Mouse (Mus musculus): ENCODE measurements around the gene Rpl26. TPM values are rescaled to one million over a fixed set of nuclear protein-coding genes. Genes with fewer than 3 reads are reported as not detected.

The Rpl26 gene
- polyA plus RNA-seq, 1 experiment = 1,839 TPM

GRCm38 (mm10) chr11:68862260-68862659 lies 39.1 kb upstream of the Rpl26 start:
- H3K4me3 ChIP-seq (ENCODE audit: insufficient read depth, low read length) = no peak overlapping the region
- no peak overlapping the region for H3K27ac ChIP-seq (ENCODE audit: insufficient read depth, low read length)
- no peaks in the 10 kb centered on the region for H3K4me1 ChIP-seq (ENCODE audit: control insufficient read depth, insufficient read depth, low read length)
- no peak for TF ChIP-seq POLR2A (IDR thresholded peaks at IDR 0.05; ENCODE audit: extremely low read depth, insufficient read depth, low read length)
- TF ChIP-seq CTCF (IDR thresholded peaks at IDR 0.05; ENCODE audit: extremely low read depth, insufficient read depth, low read length) = no peak

DNA sequence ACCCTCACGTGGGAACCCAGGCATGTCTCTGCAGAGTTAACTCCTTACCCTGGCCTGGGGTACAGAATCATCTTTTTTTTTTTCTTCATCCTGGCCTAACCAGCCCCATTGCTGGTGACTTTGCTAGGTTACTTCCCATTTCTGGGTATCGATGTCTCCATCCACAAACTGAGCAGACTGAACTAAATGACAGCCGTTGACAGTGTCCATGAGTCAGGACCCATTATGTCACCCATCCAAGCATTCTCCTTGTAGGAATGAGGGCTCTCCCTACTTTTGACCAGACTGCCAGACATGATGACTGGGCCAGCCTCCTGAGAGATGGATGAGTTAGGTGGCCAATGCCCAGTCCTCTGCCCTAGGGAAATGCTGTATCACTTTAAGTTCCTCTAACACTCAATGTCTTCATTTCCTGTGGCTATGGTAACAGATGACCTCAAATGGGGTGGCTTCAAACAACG lies 37.7 kb upstream of the Rpl26 start:
- TF ChIP-seq CTCF (IDR thresholded peaks at IDR 0.05; ENCODE audit: extremely low read depth, insufficient read depth, low read length) (no peak), POLR2A (IDR thresholded peaks at IDR 0.05; ENCODE audit: extremely low read depth, insufficient read depth, low read length) (no peak)
- H3K4me3 ChIP-seq (ENCODE audit: insufficient read depth, low read length) = no peak overlapping the region
- H3K4me1 ChIP-seq (ENCODE audit: control insufficient read depth, insufficient read depth, low read length) = no peaks in the 10 kb centered on the region
- no peak overlapping the region for H3K27ac ChIP-seq (ENCODE audit: insufficient read depth, low read length)

DNA sequence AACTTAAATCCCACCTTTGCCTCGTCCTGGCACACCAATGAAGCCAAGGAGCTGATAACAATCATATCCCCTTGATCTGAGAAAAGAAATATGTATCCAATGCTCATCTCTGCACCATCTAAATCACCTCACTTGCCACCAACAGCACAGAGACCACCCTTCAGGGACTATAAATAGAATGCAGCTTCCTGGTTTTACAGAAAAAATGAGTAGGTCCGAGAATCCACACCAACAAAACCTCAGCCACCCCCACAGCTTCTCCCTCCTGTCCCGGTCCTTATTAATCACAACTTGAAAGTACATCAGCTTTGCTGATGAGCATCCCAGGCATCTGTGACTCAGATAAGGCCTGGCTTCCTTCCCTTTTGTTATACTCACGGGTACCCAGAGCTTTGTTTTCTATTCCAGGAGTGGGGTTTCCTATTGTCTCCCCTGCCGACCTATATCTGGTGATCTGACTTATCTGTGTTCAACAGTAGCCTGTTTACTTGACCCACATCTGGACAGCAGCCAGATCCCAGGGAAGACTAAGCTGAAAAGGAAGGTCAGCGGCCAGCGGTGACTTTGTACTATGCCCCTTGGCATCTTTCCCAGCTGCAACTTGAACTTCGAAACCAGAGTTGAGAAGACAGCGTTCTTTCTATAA lies 36.7 kb upstream of the Rpl26 start:
- Histone ChIP-seq H3K4me1 (ENCODE audit: control insufficient read depth, insufficient read depth, low read length) (no peaks in the 10 kb centered on the region), H3K27ac (ENCODE audit: insufficient read depth, low read length) (0 out of 2 replicates have a peak overlapping the region, but pooled peaks have one; percentile 25), H3K4me3 (ENCODE audit: insufficient read depth, low read length) (no peak overlapping the region)
- TF ChIP-seq CTCF (IDR thresholded peaks at IDR 0.05; ENCODE audit: extremely low read depth, insufficient read depth, low read length) = no peak
- TF ChIP-seq POLR2A (IDR thresholded peaks at IDR 0.05; ENCODE audit: extremely low read depth, insufficient read depth, low read length) = no peak

DNA sequence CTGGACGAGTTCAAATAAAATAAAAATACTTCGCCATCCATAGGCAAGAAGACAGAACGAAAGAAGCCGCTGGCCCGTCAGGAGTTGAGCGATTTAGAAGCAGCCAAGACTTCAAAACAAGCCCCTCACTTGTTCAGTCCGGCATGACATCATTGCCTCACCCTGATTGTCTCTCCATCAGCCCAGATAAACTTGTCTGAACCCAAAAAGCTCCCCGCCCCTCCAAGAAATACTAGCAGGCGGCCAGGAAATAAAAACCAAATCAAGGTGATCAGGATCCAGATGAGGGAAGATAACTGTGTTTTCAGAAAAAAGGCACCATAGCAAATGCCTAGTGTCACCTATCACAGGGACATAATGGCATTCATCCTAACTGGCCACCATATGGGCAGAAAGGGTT lies 30.1 kb upstream of the Rpl26 start:
- TF ChIP-seq CTCF (IDR thresholded peaks at IDR 0.05; ENCODE audit: extremely low read depth, insufficient read depth, low read length) (no peak), POLR2A (IDR thresholded peaks at IDR 0.05; ENCODE audit: extremely low read depth, insufficient read depth, low read length) (no peak)

DNA sequence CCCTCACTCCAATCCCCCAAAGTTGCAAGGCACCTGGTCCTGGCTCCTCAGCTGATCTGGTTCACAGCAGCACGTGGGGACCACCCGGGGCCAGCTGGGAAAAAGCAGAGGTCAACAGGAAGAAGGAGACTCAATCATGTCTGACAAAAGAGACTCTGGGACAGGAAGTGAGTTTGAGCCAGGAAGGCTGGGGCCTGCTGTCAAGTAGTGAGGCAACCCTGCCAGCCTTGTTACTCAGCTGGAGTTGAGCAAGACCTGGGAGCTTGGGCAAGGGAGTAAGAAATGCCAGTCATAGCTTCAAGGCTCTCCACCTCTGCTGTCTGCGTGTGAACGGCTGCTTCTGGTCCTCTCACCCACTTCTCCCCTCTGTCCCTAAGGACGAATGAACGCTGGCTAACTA lies 29.6 kb upstream of the Rpl26 start, which contains the start of gene Ndel1:
TSS of gene Ndel1 (minus strand) at position 111 of the 400 bp plus-strand sequence.
- TF ChIP-seq POLR2A (IDR thresholded peaks at IDR 0.05; ENCODE audit: extremely low read depth, insufficient read depth, low read length) = no peak
- TF ChIP-seq CTCF (IDR thresholded peaks at IDR 0.05; ENCODE audit: extremely low read depth, insufficient read depth, low read length) = no peak
- H3K4me1 ChIP-seq (ENCODE audit: control insufficient read depth, insufficient read depth, low read length) = no peaks in the 10 kb centered on the region
- no peak within 1 kb of the TSS for H3K27ac ChIP-seq (ENCODE audit: insufficient read depth, low read length)
- H3K4me3 ChIP-seq (ENCODE audit: insufficient read depth, low read length) = no peak within 1 kb of the TSS

More for the DNA sequence above, 30.1 kb upstream of the Rpl26 start:
- no peaks in the 10 kb centered on the region for H3K4me1 ChIP-seq (ENCODE audit: control insufficient read depth, insufficient read depth, low read length)
- no peak overlapping the region for H3K4me3 ChIP-seq (ENCODE audit: insufficient read depth, low read length)
- no peak overlapping the region for H3K27ac ChIP-seq (ENCODE audit: insufficient read depth, low read length)

DNA sequence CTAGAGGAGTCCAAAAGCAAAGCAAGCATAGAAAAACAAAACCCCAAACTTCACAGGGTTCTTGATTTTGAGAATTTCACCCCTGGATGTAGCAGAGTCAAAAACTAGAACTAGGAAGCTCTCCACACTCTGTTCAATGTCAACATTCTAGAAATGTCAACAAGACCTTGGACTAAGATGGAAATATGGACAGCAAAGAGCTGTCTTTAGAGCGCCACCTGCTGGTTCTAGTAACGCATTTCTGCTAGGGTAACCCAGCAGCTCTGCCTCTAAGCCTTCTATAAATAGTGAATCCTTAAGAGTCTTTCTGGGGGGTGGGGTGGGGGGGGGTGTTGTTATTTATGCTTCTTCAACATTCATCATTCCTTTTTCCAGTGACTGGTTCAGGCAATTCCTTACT lies 26.5 kb upstream of the Rpl26 start:
- H3K27ac ChIP-seq (ENCODE audit: insufficient read depth, low read length) = no peak overlapping the region
- TF ChIP-seq CTCF (IDR thresholded peaks at IDR 0.05; ENCODE audit: extremely low read depth, insufficient read depth, low read length) (peak; percentile 78), POLR2A (IDR thresholded peaks at IDR 0.05; ENCODE audit: extremely low read depth, insufficient read depth, low read length) (no peak)
- no peak overlapping the region for H3K4me3 ChIP-seq (ENCODE audit: insufficient read depth, low read length)

DNA sequence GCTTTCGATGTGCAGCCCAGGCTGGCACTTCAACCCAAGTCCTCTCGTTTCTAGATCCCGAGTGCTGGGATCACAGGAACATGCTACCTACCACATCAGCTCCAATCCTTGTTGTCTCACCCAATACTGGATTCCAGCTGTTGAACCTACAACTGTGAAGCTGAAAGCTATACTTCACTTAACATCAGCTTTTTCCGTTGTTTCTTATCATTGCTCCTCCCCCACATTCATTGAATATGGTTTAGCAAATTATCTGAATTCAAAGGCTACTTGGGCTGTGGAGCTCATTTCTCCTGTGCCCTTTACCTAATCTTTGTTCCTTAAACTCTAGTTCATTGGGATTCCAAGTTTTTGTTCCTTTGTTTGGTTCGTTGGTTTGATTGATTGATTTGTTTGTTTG lies 22.6 kb upstream of the Rpl26 start:
- Histone ChIP-seq H3K4me1 (ENCODE audit: control insufficient read depth, insufficient read depth, low read length) (no peaks in the 10 kb centered on the region), H3K27ac (ENCODE audit: insufficient read depth, low read length) (no peak overlapping the region), H3K4me3 (ENCODE audit: insufficient read depth, low read length) (no peak overlapping the region)
- TF ChIP-seq POLR2A (IDR thresholded peaks at IDR 0.05; ENCODE audit: extremely low read depth, insufficient read depth, low read length) (no peak), CTCF (IDR thresholded peaks at IDR 0.05; ENCODE audit: extremely low read depth, insufficient read depth, low read length) (no peak)

More for the DNA sequence above, 26.5 kb upstream of the Rpl26 start:
- H3K4me1 ChIP-seq (ENCODE audit: control insufficient read depth, insufficient read depth, low read length) = no peaks in the 10 kb centered on the region

DNA sequence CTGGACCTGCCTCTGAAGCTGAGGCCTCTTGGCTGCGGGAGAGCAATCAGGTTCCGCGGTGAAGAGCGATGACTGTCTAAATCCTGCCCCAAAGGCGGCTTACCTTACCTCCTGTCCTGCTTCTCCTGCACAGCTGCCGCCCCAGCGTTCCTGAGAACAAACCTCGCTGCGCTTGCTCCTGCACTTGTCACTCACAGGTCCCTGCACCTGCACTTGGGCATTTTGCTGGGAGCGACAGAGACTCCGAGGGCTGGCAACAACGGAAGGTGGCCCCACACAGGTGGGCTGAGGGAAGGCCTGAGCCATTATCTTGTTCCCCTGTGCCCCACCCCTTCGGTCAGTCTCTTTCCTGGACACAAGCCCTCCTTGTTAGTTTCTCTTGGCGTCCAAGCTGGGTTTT lies 19.3 kb upstream of the Rpl26 start:
- Histone ChIP-seq H3K27ac (ENCODE audit: insufficient read depth, low read length) (no peak overlapping the region), H3K4me3 (ENCODE audit: insufficient read depth, low read length) (no peak overlapping the region), H3K4me1 (ENCODE audit: control insufficient read depth, insufficient read depth, low read length) (no peaks in the 10 kb centered on the region)
- TF ChIP-seq CTCF (IDR thresholded peaks at IDR 0.05; ENCODE audit: extremely low read depth, insufficient read depth, low read length) = no peak
- no peak for TF ChIP-seq POLR2A (IDR thresholded peaks at IDR 0.05; ENCODE audit: extremely low read depth, insufficient read depth, low read length)

DNA sequence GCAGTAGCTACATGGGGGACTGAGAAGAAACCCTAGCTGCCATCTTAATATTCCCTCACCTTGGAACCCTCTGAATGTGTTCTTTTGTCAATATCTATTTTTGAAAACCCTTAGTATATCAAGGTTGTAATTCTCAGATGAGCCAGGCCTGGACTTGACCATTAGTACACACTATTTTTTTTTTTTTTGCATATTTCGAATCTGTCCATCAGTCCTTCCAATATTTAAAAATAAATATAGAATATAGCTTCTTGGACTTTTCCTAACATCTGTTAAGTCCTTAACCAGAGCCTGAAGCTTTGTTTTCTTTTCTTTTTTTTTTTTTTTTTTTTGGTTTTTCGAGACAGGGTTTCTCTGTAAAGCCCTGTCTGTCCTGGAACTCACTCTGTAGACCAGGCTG lies 17.5 kb upstream of the Rpl26 start:
- Histone ChIP-seq H3K27ac (ENCODE audit: insufficient read depth, low read length) (no peak overlapping the region), H3K4me3 (ENCODE audit: insufficient read depth, low read length) (no peak overlapping the region), H3K4me1 (ENCODE audit: control insufficient read depth, insufficient read depth, low read length) (no peaks in the 10 kb centered on the region)
- no peak for TF ChIP-seq POLR2A (IDR thresholded peaks at IDR 0.05; ENCODE audit: extremely low read depth, insufficient read depth, low read length)
- TF ChIP-seq CTCF (IDR thresholded peaks at IDR 0.05; ENCODE audit: extremely low read depth, insufficient read depth, low read length) = no peak

- no peak overlapping the region for H3K27ac ChIP-seq (ENCODE audit: insufficient read depth, low read length)
- H3K4me1 ChIP-seq (ENCODE audit: control insufficient read depth, insufficient read depth, low read length) = no peaks in the 10 kb centered on the region
- TF ChIP-seq CTCF (IDR thresholded peaks at IDR 0.05; ENCODE audit: extremely low read depth, insufficient read depth, low read length) = no peak
- TF ChIP-seq POLR2A (IDR thresholded peaks at IDR 0.05; ENCODE audit: extremely low read depth, insufficient read depth, low read length) = no peak
- no peak overlapping the region for H3K4me3 ChIP-seq (ENCODE audit: insufficient read depth, low read length)
Measured at GRCm38 (mm10) chr11:68884368-68884767, 17.0 kb upstream of the Rpl26 start.

All from cortical plate, adult 2 months (tissue).